Mouse (Mus musculus): Measurements from ENCODE around the gene Cd52. TPM values are rescaled to one million over a fixed set of nuclear protein-coding genes. Genes with fewer than 3 reads are reported as not detected.
A peak's percentile ranks its signal among the peaks of the same experiment; 100 is the strongest.

Gene Cd52
- polyA plus RNA-seq, 1 experiment from 2014 or later: 28.4 TPM

DNA sequence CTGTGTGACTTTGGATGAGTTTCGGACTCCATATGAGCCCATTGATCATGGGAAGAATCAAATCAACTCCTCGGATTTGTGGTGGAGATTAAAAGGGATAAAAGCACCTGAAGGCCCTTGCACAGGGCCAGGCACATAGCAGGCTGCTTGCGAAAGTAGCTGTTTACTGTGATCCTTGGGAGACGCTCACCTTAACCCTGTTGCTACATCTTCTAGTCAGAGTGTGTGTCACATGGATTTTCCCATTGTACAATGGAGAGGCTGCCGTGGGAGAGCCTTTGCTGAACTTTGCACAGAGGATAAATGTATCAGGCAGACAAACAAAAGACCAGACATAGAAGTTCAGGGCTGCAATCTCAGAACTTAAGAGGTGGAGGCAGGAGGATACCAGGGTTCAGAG is 43.0 kb downstream of the Cd52 start:
- H3K4me2 ChIP-seq (ENCODE audit: low read depth, low read length): no peak overlapping the region
- H3K36me3 ChIP-seq (ENCODE audit: control insufficient read depth, insufficient read depth, low read length): no peaks in the 10 kb centered on the region
- ATAC-seq: no peak
- no peaks in the 10 kb centered on the region for H3K27me3 ChIP-seq (replicated peaks; ENCODE audit: control insufficient read depth, insufficient read depth, low read length)
- H3K9me3 ChIP-seq (ENCODE audit: control insufficient read depth, low read length): no peaks in the 10 kb centered on the region
- no peak overlapping the region for H3K27ac ChIP-seq (ENCODE audit: low read length)
- peaks cover 6% of the 10 kb centered on the region for H3K4me1 ChIP-seq (ENCODE audit: control insufficient read depth, insufficient read depth, low read length)
- no peak overlapping the region for H3K4me3 ChIP-seq (ENCODE audit: low read length)
- 75% methylated on average over 5 of the region's 5 CpGs for WGBS
- H3K9ac ChIP-seq (ENCODE audit: low read depth, low read length): no peak overlapping the region

DNA sequence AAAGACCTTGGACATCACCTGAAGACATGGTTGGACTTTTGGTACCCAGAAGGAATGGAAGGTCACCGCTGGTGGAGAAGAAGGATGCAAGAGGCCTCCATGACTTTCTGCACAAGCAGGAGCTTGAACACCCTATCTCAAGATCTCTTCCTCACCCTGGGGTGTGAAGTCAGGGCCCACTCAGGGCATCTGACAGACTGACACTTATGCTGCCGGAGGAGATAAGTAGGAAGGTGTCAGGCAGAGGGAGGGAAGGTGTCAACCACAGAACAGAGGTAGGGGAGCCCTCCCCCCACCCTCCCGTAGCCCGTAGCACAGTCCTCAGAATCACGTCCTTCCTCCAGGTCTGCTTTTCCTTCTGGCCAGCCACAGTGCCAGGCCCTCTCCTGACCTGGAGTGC is 47.2 kb downstream of the Cd52 start:
- ATAC-seq: no peak
- Histone ChIP-seq H3K4me3 (ENCODE audit: low read length) (no peak overlapping the region), H3K27ac (ENCODE audit: low read length) (no peak overlapping the region), H3K4me2 (ENCODE audit: low read depth, low read length) (no peak overlapping the region), H3K27me3 (replicated peaks; ENCODE audit: control insufficient read depth, insufficient read depth, low read length) (no peaks in the 10 kb centered on the region), H3K4me1 (ENCODE audit: control insufficient read depth, insufficient read depth, low read length) (peaks cover 2% of the 10 kb centered on the region), H3K9ac (ENCODE audit: low read depth, low read length) (no peak overlapping the region), H3K9me3 (ENCODE audit: control insufficient read depth, low read length) (no peaks in the 10 kb centered on the region), H3K36me3 (ENCODE audit: control insufficient read depth, insufficient read depth, low read length) (no peaks in the 10 kb centered on the region)
- 65% methylated on average over 5 of the region's 5 CpGs for WGBS

DNA sequence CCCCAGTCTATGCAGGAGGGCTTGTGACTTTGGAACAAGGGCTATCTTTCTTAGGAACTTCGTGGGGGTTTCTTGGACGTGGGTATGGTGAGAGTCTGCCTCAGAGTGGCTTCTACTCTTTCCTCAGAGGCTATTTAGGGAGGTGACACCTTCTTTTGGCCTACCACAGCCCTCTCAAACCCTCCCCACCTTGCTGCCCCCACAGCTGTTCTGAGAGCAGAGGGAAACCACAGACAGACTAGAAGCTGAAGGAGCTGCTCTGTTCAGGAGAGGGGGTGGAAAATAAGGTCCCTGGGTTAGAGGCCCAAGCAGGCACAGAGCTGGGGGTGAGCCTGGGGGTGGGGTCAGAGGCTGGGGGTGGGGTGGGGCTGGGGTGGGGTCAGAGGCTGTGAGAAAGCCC is 51.8 kb downstream of the Cd52 start:
- 64% methylated on average over 2 of the region's 2 CpGs for WGBS
- H3K4me2 ChIP-seq (ENCODE audit: low read depth, low read length): no peak overlapping the region
- 0 out of 2 replicates have a peak, but pooled peaks cover 3% of the 10 kb centered on the region for H3K4me1 ChIP-seq (ENCODE audit: control insufficient read depth, insufficient read depth, low read length)
- H3K27ac ChIP-seq (ENCODE audit: low read length): no peak overlapping the region
- no peak overlapping the region for H3K9ac ChIP-seq (ENCODE audit: low read depth, low read length)
- no peaks in the 10 kb centered on the region for H3K9me3 ChIP-seq (ENCODE audit: control insufficient read depth, low read length)
- H3K4me3 ChIP-seq (ENCODE audit: low read length): no peak overlapping the region
- no peaks in the 10 kb centered on the region for H3K36me3 ChIP-seq (ENCODE audit: control insufficient read depth, insufficient read depth, low read length)
- no peaks in the 10 kb centered on the region for H3K27me3 ChIP-seq (replicated peaks; ENCODE audit: control insufficient read depth, insufficient read depth, low read length)
- ATAC-seq: no peak

DNA sequence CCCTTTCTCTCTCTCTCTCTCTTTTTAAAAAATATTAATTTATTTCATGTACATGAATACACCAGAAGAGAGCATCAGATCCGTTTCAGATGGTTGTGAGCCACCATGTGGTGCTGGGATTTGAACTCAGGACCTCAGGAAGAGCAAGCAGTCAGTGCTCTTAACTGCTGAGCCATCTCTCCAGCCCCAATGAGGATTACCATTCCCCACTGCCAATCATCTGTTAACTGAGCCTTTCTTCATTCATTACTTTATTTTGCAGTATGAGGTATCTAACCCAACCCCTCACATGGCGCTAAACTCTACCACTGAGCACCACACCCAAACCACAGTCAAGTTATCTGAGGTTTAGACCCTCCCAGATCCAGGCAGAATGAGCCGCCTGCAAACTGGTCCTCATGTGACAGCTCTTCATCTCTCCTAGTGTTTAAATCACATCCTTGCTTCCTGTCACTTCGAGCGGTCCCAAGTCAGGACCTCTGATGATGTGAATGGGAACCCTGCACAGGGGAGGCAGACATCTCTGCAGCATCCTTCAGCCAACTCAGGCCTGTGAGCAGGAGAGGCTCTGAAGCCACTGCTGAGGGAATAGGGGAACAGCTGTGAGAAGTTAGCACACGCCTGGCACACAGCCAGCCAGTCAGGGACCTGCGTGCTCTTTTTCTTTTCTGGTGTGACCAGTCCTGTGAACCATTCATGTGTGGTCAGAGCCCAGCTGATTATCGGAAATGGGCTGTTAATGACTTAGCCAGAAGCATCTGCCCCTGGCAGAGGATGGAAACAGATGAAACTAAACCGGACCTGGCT is 53.4 kb downstream of the Cd52 start:
- Histone ChIP-seq H3K9ac (ENCODE audit: low read depth, low read length) (no peak overlapping the region), H3K4me1 (ENCODE audit: control insufficient read depth, insufficient read depth, low read length) (0 out of 2 replicates have a peak, but pooled peaks cover 3% of the 10 kb centered on the region), H3K4me2 (ENCODE audit: low read depth, low read length) (no peak overlapping the region), H3K27me3 (replicated peaks; ENCODE audit: control insufficient read depth, insufficient read depth, low read length) (no peaks in the 10 kb centered on the region), H3K4me3 (ENCODE audit: low read length) (no peak overlapping the region), H3K36me3 (ENCODE audit: control insufficient read depth, insufficient read depth, low read length) (no peaks in the 10 kb centered on the region), H3K9me3 (ENCODE audit: control insufficient read depth, low read length) (no peaks in the 10 kb centered on the region), H3K27ac (ENCODE audit: low read length) (no peak overlapping the region)
- 0 out of 2 replicates have a peak, but pooled peaks have one; percentile 36 for ATAC-seq
- 40% methylated on average over 9 of the region's 9 CpGs for WGBS

DNA sequence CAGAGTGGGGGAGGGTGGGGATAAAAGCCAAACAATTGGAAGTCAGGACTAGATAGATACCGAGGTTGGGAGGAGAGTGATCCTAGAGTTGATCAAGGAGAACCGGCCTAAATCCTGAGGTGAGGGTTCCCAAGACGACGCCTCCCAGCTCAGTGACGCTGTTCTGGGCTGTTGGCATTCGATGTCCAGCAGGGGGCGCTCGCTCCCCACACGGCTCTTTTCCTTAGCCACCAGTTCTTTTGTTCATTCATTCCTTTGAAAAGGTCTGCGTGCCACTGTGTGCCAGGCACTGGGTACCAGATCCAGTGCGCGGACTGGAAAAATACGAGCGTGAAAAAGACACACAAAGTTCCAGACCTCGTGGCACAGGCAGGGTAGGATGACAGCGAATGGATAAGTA is 58.9 kb downstream of the Cd52 start:
- no peak overlapping the region for H3K9ac ChIP-seq (ENCODE audit: low read depth, low read length)
- H3K36me3 ChIP-seq (ENCODE audit: control insufficient read depth, insufficient read depth, low read length): no peaks in the 10 kb centered on the region
- WGBS: 5% methylated on average over 16 of the region's 16 CpGs
- peak; percentile 60 for ATAC-seq
- no peaks in the 10 kb centered on the region for H3K27me3 ChIP-seq (replicated peaks; ENCODE audit: control insufficient read depth, insufficient read depth, low read length)
- no peak overlapping the region for H3K4me2 ChIP-seq (ENCODE audit: low read depth, low read length)
- no peaks in the 10 kb centered on the region for H3K9me3 ChIP-seq (ENCODE audit: control insufficient read depth, low read length)
- H3K27ac ChIP-seq (ENCODE audit: low read length): no peak overlapping the region
- no peak overlapping the region for H3K4me3 ChIP-seq (ENCODE audit: low read length)
- H3K4me1 ChIP-seq (ENCODE audit: control insufficient read depth, insufficient read depth, low read length): no peaks in the 10 kb centered on the region

Other genes with a start within 250 kb of the Cd52 start
- 148 and 156 TPM in 2 replicates for gene Rps6ka1, start 207.3 kb downstream of the Cd52 start, polyA plus RNA-seq (2015; fragmentation: Nextera tagmentation; extraction: Ambion mirVana)
- gene Hmgn2, start 126.4 kb downstream of the Cd52 start, polyA plus RNA-seq (2015; fragmentation: Nextera tagmentation; extraction: Ambion mirVana): 1,469 and 1,670 TPM in 2 replicates
- gene Dhdds, start 94.2 kb downstream of the Cd52 start, polyA plus RNA-seq (2015; fragmentation: Nextera tagmentation; extraction: Ambion mirVana): 41.3 and 45.4 TPM in 2 replicates
- gene Lin28a, start 76.2 kb downstream of the Cd52 start, polyA plus RNA-seq (2015; fragmentation: Nextera tagmentation; extraction: Ambion mirVana): 0.10 TPM in 2 replicates
- not detected in 2 replicates for gene Zfp683, start 41.2 kb downstream of the Cd52 start, polyA plus RNA-seq (2015; fragmentation: Nextera tagmentation; extraction: Ambion mirVana)
- gene Crybg2, start 34.3 kb downstream of the Cd52 start, polyA plus RNA-seq (2015; fragmentation: Nextera tagmentation; extraction: Ambion mirVana): 22.3 and 22.9 TPM in 2 replicates
- 4.3 and 5.6 TPM in 2 replicates for gene Ubxn11, start 7.5 kb upstream of the Cd52 start, polyA plus RNA-seq (2015; fragmentation: Nextera tagmentation; extraction: Ambion mirVana)
- 428 and 452 TPM in 2 replicates for gene Sh3bgrl3, start 33.7 kb upstream of the Cd52 start, polyA plus RNA-seq (2015; fragmentation: Nextera tagmentation; extraction: Ambion mirVana)
- 112 and 125 TPM in 2 replicates for gene Cep85, start 92.0 kb upstream of the Cd52 start, polyA plus RNA-seq (2015; fragmentation: Nextera tagmentation; extraction: Ambion mirVana)
- not detected in 2 replicates for gene Gm7534, start 107.9 kb upstream of the Cd52 start, polyA plus RNA-seq (2015; fragmentation: Nextera tagmentation; extraction: Ambion mirVana)
- 0.37 and 0.60 TPM in 2 replicates for gene Catsper4, start 132.3 kb upstream of the Cd52 start, polyA plus RNA-seq (2015; fragmentation: Nextera tagmentation; extraction: Ambion mirVana)
- 16.9 and 18.3 TPM in 2 replicates for gene Cnksr1, start 143.3 kb upstream of the Cd52 start, polyA plus RNA-seq (2015; fragmentation: Nextera tagmentation; extraction: Ambion mirVana)
- gene E130218I03Rik, start 148.6 kb upstream of the Cd52 start, polyA plus RNA-seq (2015; fragmentation: Nextera tagmentation; extraction: Ambion mirVana): 0.28 and 0.34 TPM in 2 replicates
- 13.0 and 14.5 TPM in 2 replicates for gene Zfp593, start 150.5 kb upstream of the Cd52 start, polyA plus RNA-seq (2015; fragmentation: Nextera tagmentation; extraction: Ambion mirVana)
- not detected in 2 replicates for gene Gm30191, start 151.9 kb upstream of the Cd52 start, polyA plus RNA-seq (2015; fragmentation: Nextera tagmentation; extraction: Ambion mirVana)
- 3.6 and 5.0 TPM in 2 replicates for gene Grrp1, start 159.0 kb upstream of the Cd52 start, polyA plus RNA-seq (2015; fragmentation: Nextera tagmentation; extraction: Ambion mirVana)
- gene Pdik1l, start 192.8 kb upstream of the Cd52 start, polyA plus RNA-seq (2015; fragmentation: Nextera tagmentation; extraction: Ambion mirVana): 14.0 and 16.5 TPM in 2 replicates
- gene Trim63, start 220.0 kb upstream of the Cd52 start, polyA plus RNA-seq (2015; fragmentation: Nextera tagmentation; extraction: Ambion mirVana): 1.3 and 1.9 TPM in 2 replicates
- 7.4 and 10.6 TPM in 2 replicates for gene Slc30a2, start 248.1 kb upstream of the Cd52 start, polyA plus RNA-seq (2015; fragmentation: Nextera tagmentation; extraction: Ambion mirVana)

Data from intestine, embryonic 16.5 days (tissue).